Mouse (Mus musculus) stomach, postnatal 0 days (tissue): ENCODE measurements around the gene Rftn1. TPM values are rescaled to one million over a fixed set of nuclear protein-coding genes. Genes with fewer than 3 reads are reported as not detected.

Experiments
- ATAC-seq: fragments of 200-750 bp; cut with Nextera tagmentation; 2 replicates; pipeline ENCODE4 v1.8.0; 2017; ENCODE audit not compliant: low FRiP score, low TSS enrichment
- DNase-seq: peaks from one replicate; pipeline ENCODE4 v3.0.0-alpha.2; 2016; ENCODE audit warnings: low spot score
- H3K27ac ChIP-seq: fragments of 300-500 bp; sonication (generic); replicated peaks from 2 replicates; pipeline ENCODE4 v1.5.1; 2014; ENCODE audit warnings: mild to moderate bottlenecking, control low read depth
- H3K27me3 ChIP-seq: fragments of 300-500 bp; sonication (generic); 2 replicates; pipeline ENCODE4 v1.6.1; 2014; ENCODE audit warnings: low read length; ENCODE audit not compliant: control insufficient read depth, insufficient read depth
- H3K36me3 ChIP-seq: fragments of 300-500 bp; sonication (generic); 2 replicates; pipeline ENCODE4 v1.6.1; 2014; ENCODE audit warnings: low read length, mixed read lengths; ENCODE audit not compliant: control insufficient read depth, insufficient read depth
- H3K4me1 ChIP-seq: fragments of 300-500 bp; sonication (generic); replicated peaks from 2 replicates; pipeline ENCODE4 v1.6.1; 2014; ENCODE audit warnings: antibody characterized with exemption; ENCODE audit not compliant: control insufficient read depth, insufficient read depth
- H3K4me2 ChIP-seq: fragments of 300-500 bp; sonication (generic); replicated peaks from 2 replicates; pipeline ENCODE4 v1.6.1; 2014; ENCODE audit warnings: low read depth, mild to moderate bottlenecking, control low read depth, moderate library complexity
- H3K4me3 ChIP-seq: fragments of 300-500 bp; sonication (generic); 2 replicates; pipeline ENCODE4 v1.5.1; 2014; ENCODE audit warnings: low read depth, low read length, control low read depth
- H3K9ac ChIP-seq: fragments of 300-500 bp; sonication (generic); 2 replicates; pipeline ENCODE4 v1.6.1; 2014; ENCODE audit warnings: mild to moderate bottlenecking, low read length, control low read depth, mixed read lengths
- H3K9me3 ChIP-seq: fragments of 300-500 bp; sonication (generic); 2 replicates; pipeline ENCODE4 v1.6.1; 2016; ENCODE audit warnings: low read length; ENCODE audit not compliant: control insufficient read depth
- CTCF ChIP-seq: IDR thresholded peaks from 2 replicates; pipeline ENCODE4 v1.5.1; 2016; ENCODE audit warnings: antibody characterized with exemption, low read depth, mild to moderate bottlenecking, moderate library complexity
- EP300 ChIP-seq: optimal IDR thresholded peaks from 2 replicates; pipeline ENCODE3; 2016; ENCODE audit warnings: antibody characterized with exemption
- WGBS: fragments of 180-500 bp; shearing (Covaris S2); extraction: QIAGEN DNeasy Blood & Tissue Kit; methylation state at CpG from one replicate; pipeline ENCODE4 v1.1.7; 2014; 5-methylcytosine and 5-hydroxymethylcytosine counted together
- polyA plus RNA-seq: library from polyadenylated mRNA; unstranded; fragments of >200 nt; fragmentation: Nextera tagmentation; extraction: Ambion mirVana; gene quantifications from 2 replicates; pipeline ENCODE4 v1.2.1, GENCODE M21; 2015

The Rftn1 gene
- polyA plus RNA-seq, 1 experiment from 2014 or later = 7.1 TPM

DNA sequence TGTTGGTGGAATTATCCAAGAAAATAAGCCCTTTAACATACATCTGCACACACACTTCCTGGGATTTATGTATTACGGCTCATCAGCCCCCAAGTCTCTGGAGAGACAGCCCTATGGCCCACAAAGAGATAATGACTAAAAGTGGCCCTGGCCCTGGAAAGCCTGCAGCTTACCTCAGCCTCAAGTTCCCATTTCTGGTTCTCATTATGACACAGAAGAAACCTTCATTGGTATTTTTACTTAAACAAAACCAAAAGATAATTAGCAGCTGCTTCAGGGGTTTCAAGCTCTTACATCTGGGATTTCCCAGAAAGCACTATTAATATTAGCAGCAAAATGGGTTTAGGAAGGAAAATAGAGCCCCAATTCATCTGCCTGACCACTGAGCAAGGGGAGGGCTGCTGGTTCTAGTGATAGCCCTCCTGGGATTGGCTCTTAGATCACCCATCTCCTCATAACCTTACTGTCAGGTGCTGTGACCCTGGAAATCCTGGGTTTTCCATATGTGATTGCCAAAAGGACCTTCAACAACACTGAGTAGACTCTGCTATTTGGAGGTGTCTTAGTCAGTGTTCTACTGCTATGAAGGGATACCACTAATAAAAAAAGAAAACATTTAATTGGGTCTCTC, 14.8 kb upstream of the Rftn1 start:
- Histone ChIP-seq H3K27me3 (no peaks in the 10 kb centered on the region), H3K4me1 (no peaks in the 10 kb centered on the region)
- WGBS = 65% methylated on average over 1 of the region's 1 CpGs

GRCm38 (mm10) chr17:50201828-50202445, 11.5 kb upstream of the Rftn1 start:
- ATAC-seq (no peak), DNase-seq (no peak)
- Histone ChIP-seq H3K4me3 (no peak overlapping the region), H3K4me2 (no peak overlapping the region), H3K36me3 (no peaks in the 10 kb centered on the region), H3K9me3 (no peaks in the 10 kb centered on the region), H3K9ac (no peak overlapping the region), H3K4me1 (no peaks in the 10 kb centered on the region), H3K27me3 (no peaks in the 10 kb centered on the region), H3K27ac (no peak overlapping the region)
- 91% methylated on average over 12 of the region's 12 CpGs for WGBS
- TF ChIP-seq CTCF (no peak), EP300 (no peak)

More for the DNA sequence above, 14.8 kb upstream of the Rftn1 start:
- DNase-seq (no peak), ATAC-seq (no peak)
- H3K4me2 ChIP-seq = no peak overlapping the region
- no peak for TF ChIP-seq EP300
- no peak overlapping the region for H3K27ac ChIP-seq
- H3K36me3 ChIP-seq = no peaks in the 10 kb centered on the region
- no peak overlapping the region for H3K4me3 ChIP-seq
- no peaks in the 10 kb centered on the region for H3K9me3 ChIP-seq
- H3K9ac ChIP-seq = no peak overlapping the region

- ATAC-seq (no peak), DNase-seq (no peak)
- TF ChIP-seq EP300 = no peak
- no peak for TF ChIP-seq CTCF
- Histone ChIP-seq H3K9ac (no peak overlapping the region), H3K27ac (no peak overlapping the region), H3K36me3 (no peaks in the 10 kb centered on the region), H3K4me3 (no peak overlapping the region), H3K27me3 (no peaks in the 10 kb centered on the region), H3K9me3 (no peaks in the 10 kb centered on the region), H3K4me1 (no peaks in the 10 kb centered on the region), H3K4me2 (no peak overlapping the region)
- WGBS = 68% methylated on average over 8 of the region's 8 CpGs
These were observed 8.8 kb upstream of the Rftn1 start for GRCm38 (mm10) chr17:50199075-50199850.

DNA sequence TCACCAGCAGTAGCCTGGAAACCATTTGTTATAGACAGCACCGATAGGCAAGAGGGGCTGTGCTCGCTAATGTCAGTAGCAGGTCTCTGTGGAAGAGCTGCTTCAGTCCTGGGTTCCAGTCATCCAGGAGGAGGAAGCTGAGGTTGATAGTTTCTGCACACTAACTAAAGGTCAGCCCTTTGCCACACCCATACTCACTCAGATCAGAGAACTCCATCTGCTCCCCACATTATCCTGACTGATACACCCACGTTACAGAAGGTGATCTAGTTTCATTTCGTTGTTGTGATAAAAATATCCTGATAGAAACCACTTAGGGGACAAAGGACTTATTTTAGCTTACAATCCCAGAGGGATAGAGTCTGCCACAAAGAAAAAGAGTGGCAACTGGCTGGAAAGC, 7.1 kb upstream of the Rftn1 start:
- H3K27ac ChIP-seq = no peak overlapping the region
- no peaks in the 10 kb centered on the region for H3K27me3 ChIP-seq
- 72% methylated on average over 4 of the region's 4 CpGs for WGBS
- TF ChIP-seq EP300 = no peak
- TF ChIP-seq CTCF = no peak
- H3K4me2 ChIP-seq = no peak overlapping the region
- no peak for DNase-seq
- H3K9me3 ChIP-seq = no peaks in the 10 kb centered on the region
- no peak for ATAC-seq
- H3K4me1 ChIP-seq = no peaks in the 10 kb centered on the region
- H3K36me3 ChIP-seq = no peaks in the 10 kb centered on the region
- H3K9ac ChIP-seq = no peak overlapping the region
- H3K4me3 ChIP-seq = no peak overlapping the region

- no peak for ATAC-seq
- Histone ChIP-seq H3K4me1 (no peaks in the 10 kb centered on the region), H3K4me2 (no peak overlapping the region), H3K4me3 (no peak overlapping the region), H3K9ac (no peak overlapping the region), H3K9me3 (no peaks in the 10 kb centered on the region), H3K36me3 (no peaks in the 10 kb centered on the region), H3K27me3 (no peaks in the 10 kb centered on the region), H3K27ac (no peak overlapping the region)
- 33% methylated on average over 10 of the region's 10 CpGs for WGBS
- DNase-seq = no peak
- TF ChIP-seq EP300 (no peak), CTCF (no peak)
These were observed 5.7 kb upstream of the Rftn1 start for GRCm38 (mm10) chr17:50196005-50196672.
